Mouse (Mus musculus) spleen, postnatal 10 days (tissue): ENCODE measurements around the gene Bub3.

Experiments used
- DNase-seq, 2 experiments: peaks; one replicate each; pipeline ENCODE4 v3.0.0; 2021 to 2022; ENCODE audit warnings: low spot score in 2 of 2

The Bub3 gene

GRCm38 (mm10) chr7:131556116-131556515, 3.9 kb upstream of the Bub3 start:
- no peak for DNase-seq

GRCm38 (mm10) chr7:131556541-131557271, 3.3 kb upstream of the Bub3 start:
- peak in 1 of 2 experiments; percentile 24 for DNase-seq

- DNase-seq: no peak
Measured at GRCm38 (mm10) chr7:131557751-131558150, 2.3 kb upstream of the Bub3 start.

- DNase-seq: no peak
Measured at GRCm38 (mm10) chr7:131560697-131561042, 648 bp downstream of the Bub3 start.

GRCm38 (mm10) chr7:131575246-131575645, 15.2 kb downstream of the Bub3 start:
- no peak for DNase-seq

GRCm38 (mm10) chr7:131582178-131582577, 22.2 kb downstream of the Bub3 start:
- DNase-seq: no peak

GRCm38 (mm10) chr7:131585551-131585950, 25.5 kb downstream of the Bub3 start:
- DNase-seq: no peak

- DNase-seq: no peak
Measured at GRCm38 (mm10) chr7:131597779-131598482, 37.9 kb downstream of the Bub3 start.

GRCm38 (mm10) chr7:131598483-131598824, 38.4 kb downstream of the Bub3 start:
- no peak for DNase-seq

GRCm38 (mm10) chr7:131602106-131602505, 42.1 kb downstream of the Bub3 start:
- DNase-seq: no peak

- DNase-seq: no peak
Measured at GRCm38 (mm10) chr7:131603186-131603585, 43.2 kb downstream of the Bub3 start.

GRCm38 (mm10) chr7:131604946-131605345, 44.9 kb downstream of the Bub3 start:
- DNase-seq: no peak

- DNase-seq: no peak
Measured at GRCm38 (mm10) chr7:131605481-131605880, 45.5 kb downstream of the Bub3 start.

GRCm38 (mm10) chr7:131608049-131608448, 48.0 kb downstream of the Bub3 start:
- no peak for DNase-seq

- DNase-seq: no peak
Measured at GRCm38 (mm10) chr7:131609677-131610076, 49.7 kb downstream of the Bub3 start.
